16 mouse cellular contexts compared by ENCODE assay signal in the genomic region with DNA sequence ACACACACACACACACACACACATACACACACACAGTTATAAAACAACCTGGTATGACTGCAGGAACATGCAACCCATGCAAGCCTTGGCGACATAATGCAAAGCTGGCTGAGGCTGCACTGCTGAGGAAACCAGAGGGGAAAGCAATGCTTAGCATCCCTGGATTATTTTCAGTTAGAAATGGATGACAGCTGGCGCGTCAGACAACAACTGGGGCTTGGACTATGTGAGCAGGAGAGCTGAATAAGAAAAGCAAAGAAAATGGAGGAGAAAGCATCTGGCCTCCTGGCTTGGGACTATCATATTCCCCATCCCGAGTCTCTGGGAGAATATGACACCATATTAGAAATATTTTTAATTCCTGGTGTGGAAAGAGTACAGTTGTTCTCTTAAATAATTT. TPM values are rescaled to one million over a fixed set of nuclear protein-coding genes. Genes with fewer than 3 reads are reported as not detected.
DNase-seq lines count a peak whose midpoint lies in the region; ATAC-seq and TF ChIP-seq lines count a peak whose summit lies in the region.
"Had no signal": no experiment of that assay in that cellular context is flagged by ENCODE, and none has a peak within 500 bp of the region (broad histone marks: within the 10 kb centered on the region; RNA-seq: fewer than 3 reads in every experiment).

No protein-coding gene starts in this region.

- no peak overlapping the region for H3K4me3 ChIP-seq in heart, embryonic 10.5 days
- no peak overlapping the region for H3K4me3 ChIP-seq in neural tube, embryonic 13.5 days
- no peak overlapping the region for H3K4me3 ChIP-seq in neural tube, embryonic 15.5 days (replicated peaks)
- H3K4me3 ChIP-seq in embryonic facial prominence, embryonic 14.5 days (ENCODE audit: low read depth, low read length): no peak overlapping the region
- no peak overlapping the region for H3K4me3 ChIP-seq in myocyte
- H3K4me3 ChIP-seq: liver, embryonic 13.5 days; neural tube, embryonic 12.5 days; stomach, embryonic 15.5 days had no signal

- H3K4me1 ChIP-seq in heart, embryonic 10.5 days: peaks cover 15% of the 10 kb centered on the region; the same call in 1 of the 2 replicates
- peaks cover 6% of the 10 kb centered on the region for H3K4me1 ChIP-seq in neural tube, embryonic 13.5 days (replicated peaks)
- peaks cover 11% of the 10 kb centered on the region for H3K4me1 ChIP-seq in neural tube, embryonic 15.5 days
- peaks cover 12% of the 10 kb centered on the region for H3K4me1 ChIP-seq in embryonic facial prominence, embryonic 14.5 days (ENCODE audit: control insufficient read depth, insufficient read depth, low read length)
- H3K4me1 ChIP-seq: neural tube, embryonic 12.5 days had no signal

- no peak overlapping the region for H3K27ac ChIP-seq in heart, embryonic 10.5 days
- H3K27ac ChIP-seq in neural tube, embryonic 13.5 days (replicated peaks): peak overlapping the region; percentile 24; the same call in 1 of the 2 replicates
- no peak overlapping the region for H3K27ac ChIP-seq in neural tube, embryonic 15.5 days (replicated peaks)
- H3K27ac ChIP-seq in embryonic facial prominence, embryonic 14.5 days (replicated peaks; ENCODE audit: low read depth, low read length): peak overlapping the region; percentile 75
- H3K27ac ChIP-seq: liver, embryonic 13.5 days; neural tube, embryonic 12.5 days had no signal

- H3ac ChIP-seq in myocyte (ENCODE audit: control insufficient read depth, insufficient read length): no peak overlapping the region

- H3K79me2 ChIP-seq in myocyte (ENCODE audit: control insufficient read depth, insufficient read depth): peaks cover 2% of the 10 kb centered on the region

- H3K4me2 ChIP-seq in neural tube, embryonic 13.5 days: no peak overlapping the region
- H3K4me2 ChIP-seq in neural tube, embryonic 15.5 days: no peak overlapping the region
- 0 out of 2 replicates have a peak overlapping the region, but pooled peaks have one; percentile 20 for H3K4me2 ChIP-seq in embryonic facial prominence, embryonic 14.5 days (ENCODE audit: low read depth, low read length)
- H3K4me2 ChIP-seq in myocyte (ENCODE audit: low read depth): peak overlapping the region; percentile 79
- H3K4me2 ChIP-seq: liver, embryonic 13.5 days; neural tube, embryonic 12.5 days; stomach, embryonic 15.5 days had no signal

- DNase-seq in heart, adult 8-10 months (ENCODE audit: low spot score): peak; percentile 20
- no peak for DNase-seq in heart, embryonic 10.5 days (ENCODE audit: low spot score)
- DNase-seq in embryonic facial prominence, embryonic 14.5 days (ENCODE audit: low spot score): peak; percentile 84
- DNase-seq: cerebellum, adult 9-10 months; liver, embryonic 13.5 days; midbrain, embryonic 14.5 days; right cerebral cortex, postnatal 25 days; thymus, postnatal 36 days had no signal

- H3K36me3 ChIP-seq in heart, embryonic 10.5 days: peaks cover 9% of the 10 kb centered on the region; the same call in 1 of the 2 replicates
- 0 out of 2 replicates have a peak, but pooled peaks cover 3% of the 10 kb centered on the region for H3K36me3 ChIP-seq in neural tube, embryonic 13.5 days
- no peaks in the 10 kb centered on the region for H3K36me3 ChIP-seq in neural tube, embryonic 15.5 days
- 0 out of 2 replicates have a peak, but pooled peaks cover 6% of the 10 kb centered on the region for H3K36me3 ChIP-seq in embryonic facial prominence, embryonic 14.5 days (ENCODE audit: control insufficient read depth, insufficient read depth, low read length)
- no peaks in the 10 kb centered on the region for H3K36me3 ChIP-seq in myocyte (ENCODE audit: control insufficient read depth, insufficient read depth)
- H3K36me3 ChIP-seq: neural tube, embryonic 12.5 days; stomach, embryonic 15.5 days had no signal

- WGBS in heart, embryonic 10.5 days: 86% methylated on average over 4 of the region's 4 CpGs
- 74% methylated on average over 4 of the region's 4 CpGs for WGBS in neural tube, embryonic 13.5 days
- WGBS in neural tube, embryonic 15.5 days: 86% methylated on average over 4 of the region's 4 CpGs
- WGBS in embryonic facial prominence, embryonic 14.5 days: 26% methylated on average over 4 of the region's 4 CpGs

- no peak for TF ChIP-seq POLR2A in myocyte (IDR thresholded peaks at IDR 0.05; ENCODE audit: insufficient read length, low read depth)

- H3K27me3 ChIP-seq in heart, embryonic 10.5 days (ENCODE audit: insufficient read depth, poor library complexity, severe bottlenecking): no peaks in the 10 kb centered on the region
- no peaks in the 10 kb centered on the region for H3K27me3 ChIP-seq in neural tube, embryonic 13.5 days
- no peaks in the 10 kb centered on the region for H3K27me3 ChIP-seq in neural tube, embryonic 15.5 days (replicated peaks)
- H3K27me3 ChIP-seq in embryonic facial prominence, embryonic 14.5 days (replicated peaks; ENCODE audit: control insufficient read depth, insufficient read depth, low read length): no peaks in the 10 kb centered on the region
- H3K27me3 ChIP-seq in myocyte (ENCODE audit: control insufficient read depth, insufficient read depth, insufficient read length): no peaks in the 10 kb centered on the region
- H3K27me3 ChIP-seq: liver, embryonic 13.5 days; neural tube, embryonic 12.5 days; Patski; stomach, embryonic 15.5 days had no signal

- ATAC-seq in neural tube, embryonic 13.5 days (ENCODE audit: low read depth): no peak
- ATAC-seq in neural tube, embryonic 15.5 days (ENCODE audit: low FRiP score): no peak
- peak; percentile 28 for ATAC-seq in embryonic facial prominence, embryonic 14.5 days (ENCODE audit: low read depth)
- no peak for ATAC-seq in CD4-positive, CD25-positive, alpha-beta regulatory T cell, adult 4 months
- ATAC-seq: forebrain, embryonic 16.5 days had no signal

- no peak overlapping the region for H3K9ac ChIP-seq in neural tube, embryonic 13.5 days
- no peak overlapping the region for H3K9ac ChIP-seq in neural tube, embryonic 15.5 days (replicated peaks)
- no peak overlapping the region for H3K9ac ChIP-seq in embryonic facial prominence, embryonic 14.5 days (ENCODE audit: low read depth, low read length)
- H3K9ac ChIP-seq: liver, embryonic 13.5 days; neural tube, embryonic 12.5 days; stomach, embryonic 15.5 days had no signal

- H3K9me3 ChIP-seq in heart, embryonic 10.5 days: no peaks in the 10 kb centered on the region
- no peaks in the 10 kb centered on the region for H3K9me3 ChIP-seq in neural tube, embryonic 13.5 days
- H3K9me3 ChIP-seq in neural tube, embryonic 15.5 days (replicated peaks): no peaks in the 10 kb centered on the region
- H3K9me3 ChIP-seq in embryonic facial prominence, embryonic 14.5 days (ENCODE audit: control insufficient read depth, low read length): no peaks in the 10 kb centered on the region
- H3K9me3 ChIP-seq: liver, embryonic 13.5 days; neural tube, embryonic 12.5 days; stomach, embryonic 15.5 days had no signal

TF ChIP-seq in myocyte, 11 proteins besides CTCF, POLR2A, EP300 and RAD21:
- peak; percentile 61 for TF ChIP-seq TCF12 (IDR thresholded peaks at IDR 0.05; ENCODE audit: insufficient read depth, poor library complexity, severe bottlenecking)
- no peak for TF ChIP-seq MAX (IDR thresholded peaks at IDR 0.05; ENCODE audit: low read depth)
- no peak for TF ChIP-seq E2F4 (IDR thresholded peaks at IDR 0.05; ENCODE audit: insufficient read depth)
- TF ChIP-seq TCF3 (IDR thresholded peaks at IDR 0.05; ENCODE audit: insufficient read length, low read depth): no peak
- no peak for TF ChIP-seq SRF (IDR thresholded peaks at IDR 0.05; ENCODE audit: control insufficient read depth, insufficient read length, low read depth)
- TF ChIP-seq MYOG (IDR thresholded peaks at IDR 0.05; ENCODE audit: control insufficient read depth in 1 of 3, insufficient read depth in 1 of 3, insufficient read length in 2 of 3, low read depth in 2 of 3): peak in 2 of 3 experiments; percentile 29 to 70
- TF ChIP-seq MYOD1 (IDR thresholded peaks at IDR 0.05; ENCODE audit: control insufficient read depth in 1 of 3, insufficient read length in 2 of 3, low read depth in 2 of 3): peak in 2 of 3 experiments; percentile 59 to 73
- no peak for TF ChIP-seq CEBPB (IDR thresholded peaks at IDR 0.05; ENCODE audit: insufficient read depth, poor library complexity, severe bottlenecking)

RNA-seq across cellular contexts. Expression of gene Primpol, which starts 4.1 kb away (rescaled TPM):
- total RNA-seq in heart, adult 8-10 months (2022): 1 to 10 TPM; 1.4 to 2.0 (median 1.7) TPM
- 10.2 and 11.8 TPM in 2 replicates for polyA plus RNA-seq in heart, embryonic 10.5 days (2016; fragmentation: Nextera tagmentation; extraction: Ambion mirVana)
- polyA plus RNA-seq in neural tube, embryonic 13.5 days (2015; fragmentation: Nextera tagmentation; extraction: Ambion mirVana): 7.5 and 8.0 TPM in 2 replicates
- polyA plus RNA-seq in neural tube, embryonic 15.5 days (2015; fragmentation: Nextera tagmentation; extraction: Ambion mirVana): 8.4 and 9.5 TPM in 2 replicates
- 10.0 and 16.5 TPM in 2 replicates for polyA plus RNA-seq in embryonic facial prominence, embryonic 14.5 days (2014; fragmentation: Nextera tagmentation; extraction: Ambion mirVana)
- polyA plus RNA-seq in myocyte (2012; fragmentation: generic; extraction: Trizol): 1.8 TPM
- 10 to 100 TPM; 38.8 to 42.9 TPM for polyA plus RNA-seq in CD4-positive, CD25-positive, alpha-beta regulatory T cell, adult 4 months (2017; shearing (Covaris generic))

RNA-seq across cellular contexts. Expression of gene Casp3, which starts 4.2 kb away (rescaled TPM):
- total RNA-seq in heart, adult 8-10 months (2022): 1 to 10 TPM; 1.8 to 3.7 (median 2.3) TPM
- 63.7 and 73.3 TPM in 2 replicates for polyA plus RNA-seq in heart, embryonic 10.5 days (2016; fragmentation: Nextera tagmentation; extraction: Ambion mirVana)
- polyA plus RNA-seq in neural tube, embryonic 13.5 days (2015; fragmentation: Nextera tagmentation; extraction: Ambion mirVana): 213 and 218 TPM in 2 replicates
- 192 and 212 TPM in 2 replicates for polyA plus RNA-seq in neural tube, embryonic 15.5 days (2015; fragmentation: Nextera tagmentation; extraction: Ambion mirVana)
- 79.2 and 86.3 TPM in 2 replicates for polyA plus RNA-seq in embryonic facial prominence, embryonic 14.5 days (2014; fragmentation: Nextera tagmentation; extraction: Ambion mirVana)
- polyA plus RNA-seq in myocyte (2012; fragmentation: generic; extraction: Trizol): 24.9 TPM
- polyA plus RNA-seq in CD4-positive, CD25-positive, alpha-beta regulatory T cell, adult 4 months (2017; shearing (Covaris generic)): 10 to 100 TPM; 50.3 to 69.1 TPM

Comparison
In these comparisons a context has a peak if more than half of its experiments do, and no peak if none do; other contexts are left out.
1. H3K27ac ChIP-seq: peak in neural tube, embryonic 13.5 days (single experiment) and embryonic facial prominence, embryonic 14.5 days (single experiment); none in heart, embryonic 10.5 days (single experiment) and neural tube, embryonic 15.5 days (single experiment).
2. H3K4me2 ChIP-seq: peak in embryonic facial prominence, embryonic 14.5 days (single experiment) and myocyte (single experiment); none in neural tube, embryonic 13.5 days (single experiment) and neural tube, embryonic 15.5 days (single experiment).